Mouse (Mus musculus) ES-Bruce4 (cell line): ENCODE data around the gene Ros1. TPM values are rescaled to one million over a fixed set of nuclear protein-coding genes. Genes with fewer than 3 reads are reported as not detected.

Source experiments
- H3K27ac ChIP-seq: 2 replicates; pipeline ENCODE4 v1.5.1; 2012; ENCODE audit warnings: low read length, inconsistent platforms; ENCODE audit not compliant: insufficient read depth
- H3K27me3 ChIP-seq: 2 replicates; pipeline ENCODE4 v1.6.1; 2012; ENCODE audit warnings: mild to moderate bottlenecking, low read length, inconsistent platforms; ENCODE audit not compliant: control insufficient read depth, poor library complexity, insufficient read depth, severe bottlenecking
- H3K36me3 ChIP-seq: 2 replicates; pipeline ENCODE4 v1.6.1; 2012; ENCODE audit warnings: inconsistent platforms, mild to moderate bottlenecking, low read length, moderate library complexity; ENCODE audit not compliant: control insufficient read depth, poor library complexity, insufficient read depth, severe bottlenecking
- H3K4me1 ChIP-seq: one replicate; pipeline ENCODE4 v1.8.1; 2011; ENCODE audit warnings: low read length; ENCODE audit not compliant: control insufficient read depth, insufficient read depth
- H3K4me3 ChIP-seq: 2 replicates; pipeline ENCODE4 v1.5.1; 2011; ENCODE audit warnings: low read depth, mild to moderate bottlenecking, low read length
- H3K9ac ChIP-seq: 2 replicates; pipeline ENCODE4 v1.6.1; 2012; ENCODE audit warnings: low read depth, mild to moderate bottlenecking, inconsistent platforms; ENCODE audit not compliant: poor library complexity, severe bottlenecking
- H3K9me3 ChIP-seq: replicated peaks from 2 replicates; pipeline ENCODE4 v1.6.1; 2012; ENCODE audit warnings: mild to moderate bottlenecking, low read length, inconsistent platforms; ENCODE audit not compliant: control insufficient read depth, poor library complexity, insufficient read depth, severe bottlenecking
- CTCF ChIP-seq: IDR thresholded peaks from one replicate; pipeline ENCODE4 v1.8.1; 2011; ENCODE audit warnings: low read depth, low read length
- EP300 ChIP-seq: IDR thresholded peaks from 2 replicates; pipeline ENCODE4 v1.6.1; 2011; ENCODE audit warnings: low read depth, low read length; ENCODE audit not compliant: insufficient read depth
- POLR2A ChIP-seq: IDR thresholded peaks from one replicate; pipeline ENCODE4 v1.8.1; 2011; ENCODE audit warnings: low read length; ENCODE audit not compliant: insufficient read depth
- polyA plus RNA-seq: library from polyadenylated mRNA; stranded (reverse); fragments of >200 nt; gene quantifications from 2 replicates; pipeline ENCODE4 v1.2.4, GENCODE M21; 2011; ENCODE audit warnings: low read depth; ENCODE audit not compliant: missing spikeins, insufficient read depth, insufficient read length

Gene Ros1
- polyA plus RNA-seq, result not detected in 2 replicates

- TF ChIP-seq CTCF (no peak), EP300 (no peak), POLR2A (no peak)
- Histone ChIP-seq H3K27ac (no peak within 1 kb of the TSS), H3K9ac (no peak within 1 kb of the TSS), H3K27me3 (no peaks in the 10 kb centered on the region), H3K4me3 (no peak within 1 kb of the TSS), H3K36me3 (no peaks in the 10 kb centered on the region), H3K9me3 (no peaks in the 10 kb centered on the region), H3K4me1 (no peaks in the 10 kb centered on the region)
Observed at GRCm38 (mm10) chr10:52194957-52195852, at the start of gene Ros1. Gene Ros1 (minus strand): TSS chr10:52195244.

DNA sequence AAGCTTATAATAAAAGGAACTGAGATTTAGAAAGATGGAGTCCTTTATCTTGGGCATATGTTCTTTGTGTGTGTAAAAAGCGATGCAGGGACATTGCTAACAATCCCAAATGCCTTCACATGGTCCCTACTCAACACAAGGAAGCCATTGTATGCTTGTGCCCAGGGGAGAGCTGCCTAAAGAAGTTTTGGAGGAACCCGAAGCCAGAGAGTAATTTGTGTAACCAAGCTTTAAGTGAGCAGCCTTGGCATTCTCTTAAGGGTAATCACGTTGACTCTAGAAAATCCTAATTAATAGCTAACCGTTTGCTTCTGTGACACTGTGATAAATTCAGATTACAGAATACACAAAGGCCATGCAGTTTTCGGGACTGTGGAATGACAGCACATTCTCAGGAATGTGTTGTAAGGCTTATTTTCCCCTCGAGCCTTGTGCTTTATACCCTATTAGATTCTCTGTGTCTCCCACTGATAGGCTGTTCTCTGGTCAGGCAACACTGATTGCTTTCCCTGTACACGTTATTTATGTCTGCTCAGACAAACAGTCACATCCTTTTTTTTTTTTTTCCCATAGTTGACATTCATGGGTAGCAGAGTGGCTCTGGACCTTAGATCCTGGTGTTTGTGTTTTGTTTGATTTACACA is 47.8 kb upstream of the Ros1 start:
- Histone ChIP-seq H3K9ac (no peak overlapping the region), H3K27ac (no peak overlapping the region; the same call in 1 of the 2 replicates)
- no peak for TF ChIP-seq POLR2A
- TF ChIP-seq CTCF, result no peak
- TF ChIP-seq EP300, result no peak

GRCm38 (mm10) chr10:52242015-52242414 is 47.0 kb upstream of the Ros1 start:
- no peaks in the 10 kb centered on the region for H3K9me3 ChIP-seq
- H3K27me3 ChIP-seq, result no peaks in the 10 kb centered on the region
- no peak overlapping the region for H3K27ac ChIP-seq
- no peaks in the 10 kb centered on the region for H3K36me3 ChIP-seq
- H3K4me3 ChIP-seq, result no peak overlapping the region
- H3K9ac ChIP-seq, result no peak overlapping the region
- TF ChIP-seq CTCF (no peak), EP300 (no peak), POLR2A (no peak)
- H3K4me1 ChIP-seq, result no peaks in the 10 kb centered on the region

More for the DNA sequence above, 47.8 kb upstream of the Ros1 start:
- Histone ChIP-seq H3K9me3 (no peaks in the 10 kb centered on the region), H3K36me3 (no peaks in the 10 kb centered on the region), H3K4me1 (no peaks in the 10 kb centered on the region), H3K27me3 (no peaks in the 10 kb centered on the region), H3K4me3 (no peak overlapping the region)

GRCm38 (mm10) chr10:52235461-52235860 is 40.4 kb upstream of the Ros1 start:
- Histone ChIP-seq H3K9ac (no peak overlapping the region), H3K27me3 (no peaks in the 10 kb centered on the region), H3K36me3 (no peaks in the 10 kb centered on the region), H3K4me3 (no peak overlapping the region), H3K4me1 (no peaks in the 10 kb centered on the region), H3K27ac (no peak overlapping the region), H3K9me3 (no peaks in the 10 kb centered on the region)
- TF ChIP-seq EP300 (no peak), CTCF (no peak), POLR2A (no peak)

DNA sequence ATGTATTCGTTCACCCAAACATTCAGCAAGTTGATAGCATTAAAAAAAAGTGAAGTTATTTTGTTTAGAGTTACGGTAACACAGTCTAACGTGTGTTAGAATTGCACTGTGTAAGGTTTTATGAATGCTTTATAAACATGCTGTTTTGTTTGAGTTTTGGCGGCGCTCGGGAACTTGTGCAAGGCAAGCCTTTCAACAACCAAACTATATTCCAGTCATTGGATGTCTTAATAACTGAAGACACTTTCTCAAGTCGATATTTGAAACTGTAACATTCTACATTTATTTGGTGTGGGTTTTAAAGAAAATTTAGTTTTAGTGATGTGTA is 39.6 kb upstream of the Ros1 start:
- H3K27ac ChIP-seq, result no peak overlapping the region
- no peaks in the 10 kb centered on the region for H3K9me3 ChIP-seq
- no peaks in the 10 kb centered on the region for H3K36me3 ChIP-seq
- no peaks in the 10 kb centered on the region for H3K4me1 ChIP-seq
- H3K27me3 ChIP-seq, result no peaks in the 10 kb centered on the region
- no peak for TF ChIP-seq CTCF
- TF ChIP-seq EP300, result no peak
- TF ChIP-seq POLR2A, result no peak
- peak overlapping the region; percentile 60; the same call in 1 of the 2 replicates for H3K4me3 ChIP-seq
- H3K9ac ChIP-seq, result peak overlapping the region; percentile 97; the same call in 1 of the 2 replicates
